ENCODE assay signal across 9 mouse cellular contexts in genomic region chr16:34571931-34572405, GRCm38 (mm10). TPM values are rescaled to one million over a fixed set of nuclear protein-coding genes. Genes with fewer than 3 reads are reported as not detected.
DNase-seq lines count a peak whose midpoint lies in the region; ATAC-seq and TF ChIP-seq lines count a peak whose summit lies in the region.
"Had no signal": no experiment of that assay in that cellular context is flagged by ENCODE, and none has a peak within 500 bp of the region (broad histone marks: within the 10 kb centered on the region; RNA-seq: fewer than 3 reads in every experiment).

No protein-coding gene starts in this region.

- H3K4me3 ChIP-seq in ES-Bruce4 (ENCODE audit: low read depth, low read length) = peak overlapping the region; percentile 74
- peak overlapping the region; percentile 95 for H3K4me3 ChIP-seq in forebrain, embryonic 15.5 days
- peak overlapping the region; percentile 96 for H3K4me3 ChIP-seq in neural tube, embryonic 11.5 days (ENCODE audit: low read depth, low read length)

- TF ChIP-seq CTCF in ES-Bruce4 (IDR thresholded peaks at IDR 0.05; ENCODE audit: low read depth, low read length) = no peak

- H3K27me3 ChIP-seq in ES-Bruce4 (ENCODE audit: control insufficient read depth, insufficient read depth, low read length, poor library complexity, severe bottlenecking) = peaks cover 26% of the 10 kb centered on the region
- no peaks in the 10 kb centered on the region for H3K27me3 ChIP-seq in forebrain, embryonic 15.5 days
- H3K27me3 ChIP-seq in neural tube, embryonic 11.5 days (ENCODE audit: control insufficient read depth, insufficient read depth, low read length) = no peaks in the 10 kb centered on the region

- WGBS in forebrain, embryonic 15.5 days = 2% methylated on average over 10 of the region's 10 CpGs
- 0% methylated on average over 10 of the region's 10 CpGs for WGBS in neural tube, embryonic 11.5 days

- TF ChIP-seq POLR2A in ES-Bruce4 (IDR thresholded peaks at IDR 0.05; ENCODE audit: insufficient read depth, low read length) = no peak

- peak; percentile 23; the same call in 1 of the 2 replicates for ATAC-seq in forebrain, embryonic 15.5 days (replicated peaks)
- ATAC-seq in neural tube, embryonic 11.5 days (ENCODE audit: insufficient read depth, low FRiP score, low TSS enrichment) = no peak
- no peak for ATAC-seq in CD4-positive, CD25-positive, alpha-beta regulatory T cell, adult 4 months

- no peak overlapping the region for H3K9ac ChIP-seq in ES-Bruce4 (ENCODE audit: low read depth, poor library complexity, severe bottlenecking)
- H3K9ac ChIP-seq in forebrain, embryonic 15.5 days (replicated peaks) = peak overlapping the region; percentile 94
- peak overlapping the region; percentile 99 for H3K9ac ChIP-seq in neural tube, embryonic 11.5 days (ENCODE audit: low read length)

- no peaks in the 10 kb centered on the region for H3K4me1 ChIP-seq in ES-Bruce4 (ENCODE audit: control insufficient read depth, insufficient read depth, low read length)
- peaks cover 46% of the 10 kb centered on the region for H3K4me1 ChIP-seq in forebrain, embryonic 15.5 days
- H3K4me1 ChIP-seq in neural tube, embryonic 11.5 days (ENCODE audit: control insufficient read depth, insufficient read depth, low read length) = peaks cover 11% of the 10 kb centered on the region; the same call in 1 of the 2 replicates

- peak overlapping the region; percentile 81 for H3K4me2 ChIP-seq in forebrain, embryonic 15.5 days (replicated peaks)
- H3K4me2 ChIP-seq in neural tube, embryonic 11.5 days (ENCODE audit: low read depth) = peak overlapping the region; percentile 70

- no peak for TF ChIP-seq EP300 in ES-Bruce4 (IDR thresholded peaks at IDR 0.05; ENCODE audit: insufficient read depth, low read depth, low read length)

- no peak overlapping the region for H3K27ac ChIP-seq in ES-Bruce4 (ENCODE audit: insufficient read depth, low read length)
- H3K27ac ChIP-seq in forebrain, embryonic 15.5 days (replicated peaks) = peak overlapping the region; percentile 99
- H3K27ac ChIP-seq in neural tube, embryonic 11.5 days (ENCODE audit: low read depth, low read length) = no peak overlapping the region

- no peaks in the 10 kb centered on the region for H3K36me3 ChIP-seq in ES-Bruce4 (ENCODE audit: control insufficient read depth, insufficient read depth, low read length, poor library complexity, severe bottlenecking)
- no peaks in the 10 kb centered on the region for H3K36me3 ChIP-seq in forebrain, embryonic 15.5 days
- H3K36me3 ChIP-seq in neural tube, embryonic 11.5 days (ENCODE audit: control insufficient read depth, insufficient read depth, low read length) = no peaks in the 10 kb centered on the region
- H3K36me3 ChIP-seq: G1E had no signal

- peak; percentile 73 for DNase-seq in embryo, embryonic 10 days (ENCODE audit: low spot score)
- no peak for DNase-seq in embryo, embryonic 9.5 days (ENCODE audit: extremely low spot score)
- peak; percentile 35 for DNase-seq in kidney, postnatal 10 days
- DNase-seq in neural tube, embryonic 11.5 days (ENCODE audit: low spot score) = peak; percentile 64
- DNase-seq in cerebellum, postnatal 36 days = no peak

- no peaks in the 10 kb centered on the region; the same call in 1 of the 2 replicates for H3K9me3 ChIP-seq in ES-Bruce4 (replicated peaks; ENCODE audit: control insufficient read depth, insufficient read depth, low read length, poor library complexity, severe bottlenecking)
- no peaks in the 10 kb centered on the region for H3K9me3 ChIP-seq in forebrain, embryonic 15.5 days
- H3K9me3 ChIP-seq in neural tube, embryonic 11.5 days (ENCODE audit: control insufficient read depth, low read length) = no peaks in the 10 kb centered on the region

RNA-seq across cellular contexts. Expression of gene Kalrn, which starts 1.4 kb away (rescaled TPM):
- polyA plus RNA-seq in ES-Bruce4 (2011; ENCODE audit: insufficient read depth, insufficient read length, low read depth, missing spikeins) = 8.2 and 9.0 TPM in 2 replicates
- 36.4 and 38.8 TPM in 2 replicates for polyA plus RNA-seq in forebrain, embryonic 15.5 days (2015; fragmentation: Nextera tagmentation; extraction: Ambion mirVana)
- 17.3 and 17.6 TPM in 2 replicates for polyA plus RNA-seq in neural tube, embryonic 11.5 days (2014; fragmentation: Nextera tagmentation; extraction: Ambion mirVana)
- under 1 TPM in 1 of 2 experiments, not detected in 1; 0.42 TPM for polyA plus RNA-seq in CD4-positive, CD25-positive, alpha-beta regulatory T cell, adult 4 months (2017; shearing (Covaris generic))

Comparison
In these comparisons a context has a peak if more than half of its experiments do, and no peak if none do; other contexts are left out.
1. DNase-seq: peak in embryo, embryonic 10 days (single experiment), kidney, postnatal 10 days (single experiment) and neural tube, embryonic 11.5 days (single experiment); none in embryo, embryonic 9.5 days (single experiment) and cerebellum, postnatal 36 days (0 of 2).
2. Peak in every context shown above with its lines, with median percentiles within 50 percentile points of each other: H3K4me3 ChIP-seq.